Mouse (Mus musculus) lung, postnatal 10 days (tissue): ENCODE measurements at regions not wholly inside any gene's neighbourhood (a gene's known extent, or its start where the extent isn't known, plus 50 kb on each side); places are given as distances from the start of the nearest gene placed in this dataset.

Experiments used
- DNase-seq: peaks from one replicate; pipeline ENCODE4 v3.0.0; 2021

GRCm38 (mm10) chr4:29034406-29034805 is 221.5 kb downstream of the Epha7 start:
- DNase-seq: no peak

- DNase-seq: no peak
These were observed 227.1 kb downstream of the Epha7 start for GRCm38 (mm10) chr4:29039993-29040392.

GRCm38 (mm10) chr4:29068678-29069621 is 256.0 kb downstream of the Epha7 start:
- DNase-seq: no peak

GRCm38 (mm10) chr4:29074204-29074603 is 261.3 kb downstream of the Epha7 start:
- no peak for DNase-seq

- no peak for DNase-seq
These were observed 261.9 kb downstream of the Epha7 start for GRCm38 (mm10) chr4:29074851-29075250.

GRCm38 (mm10) chr4:29076683-29077082 is 263.8 kb downstream of the Epha7 start:
- DNase-seq: no peak

- DNase-seq: no peak
These were observed 265.5 kb downstream of the Epha7 start for GRCm38 (mm10) chr4:29078391-29078790.

GRCm38 (mm10) chr4:29083545-29084290 is 270.8 kb downstream of the Epha7 start:
- DNase-seq: no peak

GRCm38 (mm10) chr4:29090949-29091348 is 278.0 kb downstream of the Epha7 start:
- DNase-seq: no peak

GRCm38 (mm10) chr4:29091495-29092211 is 278.7 kb downstream of the Epha7 start:
- DNase-seq: no peak

- DNase-seq: no peak
These were observed 289.4 kb downstream of the Epha7 start for GRCm38 (mm10) chr4:29102373-29102772.

GRCm38 (mm10) chr4:29103414-29103813 is 290.5 kb downstream of the Epha7 start:
- DNase-seq: no peak

- DNase-seq: no peak
These were observed 299.6 kb downstream of the Epha7 start for GRCm38 (mm10) chr4:29112552-29112951.

- DNase-seq: no peak
These were observed 304.1 kb downstream of the Epha7 start for GRCm38 (mm10) chr4:29117025-29117424.

- peak; percentile 58 for DNase-seq
These were observed 305.0 kb downstream of the Epha7 start for GRCm38 (mm10) chr4:29117926-29118325.

GRCm38 (mm10) chr4:29118679-29119479 is 305.9 kb downstream of the Epha7 start:
- peak; percentile 22 for DNase-seq

- no peak for DNase-seq
These were observed 306.7 kb downstream of the Epha7 start for GRCm38 (mm10) chr4:29119480-29120153.

GRCm38 (mm10) chr4:29123697-29124377 is 310.9 kb downstream of the Epha7 start:
- no peak for DNase-seq

- no peak for DNase-seq
These were observed 317.6 kb downstream of the Epha7 start for GRCm38 (mm10) chr4:29130485-29130884.

- DNase-seq: peak; percentile 13
These were observed 320.7 kb downstream of the Epha7 start for GRCm38 (mm10) chr4:29133404-29134307.
